Mouse (Mus musculus): ENCODE data around the gene Mllt3. TPM values are rescaled to one million over a fixed set of nuclear protein-coding genes. Genes with fewer than 3 reads are reported as not detected.

Mllt3 gene
- total and polyA plus RNA-seq, 2 experiments from 2014 or later: 5.1 to 13.5 TPM

DNA sequence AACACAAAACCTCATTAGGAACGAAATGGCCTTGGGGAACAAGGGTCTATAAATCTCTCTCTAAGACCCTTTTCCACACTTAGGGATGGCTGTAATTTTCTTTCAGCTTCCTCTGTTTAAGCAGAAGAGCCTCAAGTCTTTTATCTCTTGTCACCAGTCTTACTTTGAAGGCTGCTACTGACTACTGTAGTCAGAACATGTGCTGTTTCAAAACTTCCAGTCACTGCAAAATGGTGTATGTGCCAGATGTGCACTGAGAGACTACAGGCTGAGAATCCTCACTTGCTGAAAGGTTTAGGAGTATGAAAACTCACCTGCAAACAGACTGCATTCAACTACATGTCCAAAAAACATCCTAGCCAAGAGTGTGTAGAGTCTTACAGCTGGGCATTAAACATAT, 232.9 kb downstream of the Mllt3 start:
- no peaks in the 10 kb centered on the region for H3K9me3 ChIP-seq (replicated peaks; ENCODE audit: control insufficient read depth, low read length)
- 84% methylated on average over 1 of the region's 1 CpGs for WGBS
- H3K36me3 ChIP-seq (replicated peaks; ENCODE audit: control insufficient read depth, insufficient read depth, low read length): no peaks in the 10 kb centered on the region
- H3K9ac ChIP-seq (replicated peaks; ENCODE audit: low read depth, low read length): no peak overlapping the region
- H3K27me3 ChIP-seq (ENCODE audit: control insufficient read depth, insufficient read depth, low read length): no peaks in the 10 kb centered on the region
- ATAC-seq (ENCODE audit: insufficient read depth, low read depth): no peak
- no peak overlapping the region for H3K4me2 ChIP-seq (ENCODE audit: low read depth, low read length)
- H3K27ac ChIP-seq (ENCODE audit: low read depth): no peak overlapping the region
- H3K4me1 ChIP-seq (ENCODE audit: control insufficient read depth, insufficient read depth): peaks cover 7% of the 10 kb centered on the region; the same call in 1 of the 2 replicates
- no peak overlapping the region for H3K4me3 ChIP-seq (ENCODE audit: low read depth, low read length)
- no peak for DNase-seq (ENCODE audit: low spot score)
- TF ChIP-seq EP300 (IDR thresholded peaks at IDR 0.05; ENCODE audit: low read depth) (no peak), CTCF (IDR thresholded peaks at IDR 0.05; ENCODE audit: low read depth) (no peak)

DNA sequence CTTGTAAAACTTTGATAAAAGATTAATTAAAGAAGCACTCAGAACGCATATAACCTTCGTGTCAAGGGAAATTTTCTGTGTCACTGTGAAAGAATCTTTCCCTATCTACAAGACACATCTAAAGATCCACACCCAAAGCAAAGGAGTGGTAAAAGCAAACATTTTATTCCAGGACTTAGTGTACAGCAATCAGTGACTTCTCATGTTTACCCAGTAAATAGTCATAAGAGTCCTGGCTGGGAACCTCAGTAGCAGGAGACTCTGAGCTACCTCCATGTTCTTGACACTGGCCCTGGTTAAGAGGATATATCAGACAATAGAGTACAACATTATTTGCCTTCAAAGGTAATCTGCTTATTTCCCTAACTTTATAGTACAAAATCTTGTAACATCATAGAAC, 233.7 kb downstream of the Mllt3 start:
- no peak overlapping the region for H3K9ac ChIP-seq (replicated peaks; ENCODE audit: low read depth, low read length)
- H3K27ac ChIP-seq (ENCODE audit: low read depth): no peak overlapping the region
- no peaks in the 10 kb centered on the region for H3K27me3 ChIP-seq (ENCODE audit: control insufficient read depth, insufficient read depth, low read length)
- WGBS: 79% methylated on average over 2 of the region's 2 CpGs
- ATAC-seq (ENCODE audit: insufficient read depth, low read depth) (no peak), DNase-seq (ENCODE audit: low spot score) (no peak)
- H3K36me3 ChIP-seq (replicated peaks; ENCODE audit: control insufficient read depth, insufficient read depth, low read length): no peaks in the 10 kb centered on the region
- no peak overlapping the region for H3K4me3 ChIP-seq (ENCODE audit: low read depth, low read length)
- H3K9me3 ChIP-seq (replicated peaks; ENCODE audit: control insufficient read depth, low read length): no peaks in the 10 kb centered on the region
- no peak overlapping the region for H3K4me2 ChIP-seq (ENCODE audit: low read depth, low read length)
- peaks cover 7% of the 10 kb centered on the region; the same call in 1 of the 2 replicates for H3K4me1 ChIP-seq (ENCODE audit: control insufficient read depth, insufficient read depth)
- TF ChIP-seq CTCF (IDR thresholded peaks at IDR 0.05; ENCODE audit: low read depth) (no peak), EP300 (IDR thresholded peaks at IDR 0.05; ENCODE audit: low read depth) (no peak)

DNA sequence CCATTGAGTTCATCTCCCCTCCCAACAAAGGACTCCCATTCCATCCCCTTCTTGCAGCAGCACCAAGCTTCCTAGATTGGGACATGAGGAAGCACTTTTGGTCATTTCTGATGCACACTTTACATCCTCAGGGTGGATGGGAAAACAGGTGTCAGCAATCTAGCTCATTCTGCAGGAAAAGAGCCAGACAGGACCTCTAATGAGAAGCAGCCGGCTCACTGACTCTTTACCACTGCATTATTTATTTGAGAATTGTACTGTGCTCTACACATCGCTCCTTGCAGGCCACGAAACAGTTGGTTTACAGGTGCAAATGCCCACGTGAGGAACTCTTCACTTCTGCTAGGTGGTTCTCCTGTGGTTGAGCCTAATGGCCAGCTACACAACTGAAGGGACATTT, 237.9 kb downstream of the Mllt3 start:
- Histone ChIP-seq H3K4me1 (ENCODE audit: control insufficient read depth, insufficient read depth) (no peaks in the 10 kb centered on the region), H3K9me3 (replicated peaks; ENCODE audit: control insufficient read depth, low read length) (no peaks in the 10 kb centered on the region), H3K27me3 (ENCODE audit: control insufficient read depth, insufficient read depth, low read length) (no peaks in the 10 kb centered on the region), H3K4me3 (ENCODE audit: low read depth, low read length) (no peak overlapping the region), H3K4me2 (ENCODE audit: low read depth, low read length) (no peak overlapping the region), H3K36me3 (replicated peaks; ENCODE audit: control insufficient read depth, insufficient read depth, low read length) (peaks cover 9% of the 10 kb centered on the region), H3K27ac (ENCODE audit: low read depth) (no peak overlapping the region), H3K9ac (replicated peaks; ENCODE audit: low read depth, low read length) (no peak overlapping the region)
- DNase-seq (ENCODE audit: low spot score) (no peak), ATAC-seq (ENCODE audit: insufficient read depth, low read depth) (no peak)
- 83% methylated on average over 4 of the region's 4 CpGs for WGBS
- no peak for TF ChIP-seq EP300 (IDR thresholded peaks at IDR 0.05; ENCODE audit: low read depth)
- TF ChIP-seq CTCF (IDR thresholded peaks at IDR 0.05; ENCODE audit: low read depth): no peak

DNA sequence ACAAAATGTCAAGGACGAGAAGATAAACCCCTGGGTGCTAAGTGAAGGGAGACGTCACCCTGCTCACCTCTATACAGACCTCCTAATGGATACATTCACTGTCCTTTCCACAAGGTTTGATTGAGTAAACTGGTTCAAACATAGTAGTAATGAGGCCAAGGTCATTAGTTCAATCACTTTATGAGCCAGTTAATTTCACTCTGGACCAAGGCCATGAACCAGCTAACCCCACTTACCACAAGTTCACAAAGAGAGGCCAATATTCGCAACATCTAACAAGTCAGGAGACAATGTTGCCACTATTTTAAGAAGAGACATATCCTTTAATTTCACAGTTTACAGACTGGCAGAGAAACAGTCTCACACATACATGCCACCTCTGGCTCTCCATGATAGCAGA, 238.9 kb downstream of the Mllt3 start:
- TF ChIP-seq CTCF (IDR thresholded peaks at IDR 0.05; ENCODE audit: low read depth) (no peak), EP300 (IDR thresholded peaks at IDR 0.05; ENCODE audit: low read depth) (no peak)
- Histone ChIP-seq H3K4me3 (ENCODE audit: low read depth, low read length) (no peak overlapping the region), H3K4me2 (ENCODE audit: low read depth, low read length) (no peak overlapping the region), H3K4me1 (ENCODE audit: control insufficient read depth, insufficient read depth) (no peaks in the 10 kb centered on the region), H3K9me3 (replicated peaks; ENCODE audit: control insufficient read depth, low read length) (no peaks in the 10 kb centered on the region), H3K27me3 (ENCODE audit: control insufficient read depth, insufficient read depth, low read length) (no peaks in the 10 kb centered on the region), H3K36me3 (replicated peaks; ENCODE audit: control insufficient read depth, insufficient read depth, low read length) (peaks cover 9% of the 10 kb centered on the region), H3K9ac (replicated peaks; ENCODE audit: low read depth, low read length) (no peak overlapping the region), H3K27ac (ENCODE audit: low read depth) (no peak overlapping the region)
- ATAC-seq (ENCODE audit: insufficient read depth, low read depth): no peak
- no peak for DNase-seq (ENCODE audit: low spot score)
- 90% methylated on average over 3 of the region's 3 CpGs for WGBS

DNA sequence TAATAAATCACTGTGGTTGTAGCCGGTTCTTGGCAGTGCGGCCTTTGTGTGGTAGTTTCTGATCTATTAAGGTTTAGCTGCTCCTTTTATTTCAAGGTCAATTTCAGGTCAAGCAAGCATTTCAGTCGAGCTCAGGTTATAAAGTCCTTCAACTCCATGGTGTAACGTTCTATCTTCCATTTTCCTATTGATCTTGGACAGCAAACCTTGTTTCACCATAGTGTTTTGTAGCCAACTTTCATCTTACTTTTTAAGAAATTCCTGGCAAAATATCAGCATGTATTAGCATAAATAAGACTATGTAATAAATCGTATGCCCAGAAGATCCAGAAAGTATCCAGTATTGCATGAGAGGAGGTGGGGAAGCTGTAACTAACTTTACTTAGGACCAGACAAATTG, 240.7 kb downstream of the Mllt3 start:
- H3K27me3 ChIP-seq (ENCODE audit: control insufficient read depth, insufficient read depth, low read length): no peaks in the 10 kb centered on the region
- H3K4me1 ChIP-seq (ENCODE audit: control insufficient read depth, insufficient read depth): no peaks in the 10 kb centered on the region
- no peak overlapping the region for H3K27ac ChIP-seq (ENCODE audit: low read depth)
- no peak overlapping the region for H3K9ac ChIP-seq (replicated peaks; ENCODE audit: low read depth, low read length)
- peaks cover 9% of the 10 kb centered on the region for H3K36me3 ChIP-seq (replicated peaks; ENCODE audit: control insufficient read depth, insufficient read depth, low read length)
- 79% methylated on average over 5 of the region's 5 CpGs for WGBS
- H3K4me2 ChIP-seq (ENCODE audit: low read depth, low read length): no peak overlapping the region
- no peaks in the 10 kb centered on the region for H3K9me3 ChIP-seq (replicated peaks; ENCODE audit: control insufficient read depth, low read length)
- no peak overlapping the region for H3K4me3 ChIP-seq (ENCODE audit: low read depth, low read length)
- DNase-seq (ENCODE audit: low spot score) (no peak), ATAC-seq (ENCODE audit: insufficient read depth, low read depth) (no peak)
- TF ChIP-seq EP300 (IDR thresholded peaks at IDR 0.05; ENCODE audit: low read depth) (no peak), CTCF (IDR thresholded peaks at IDR 0.05; ENCODE audit: low read depth) (no peak)

DNA sequence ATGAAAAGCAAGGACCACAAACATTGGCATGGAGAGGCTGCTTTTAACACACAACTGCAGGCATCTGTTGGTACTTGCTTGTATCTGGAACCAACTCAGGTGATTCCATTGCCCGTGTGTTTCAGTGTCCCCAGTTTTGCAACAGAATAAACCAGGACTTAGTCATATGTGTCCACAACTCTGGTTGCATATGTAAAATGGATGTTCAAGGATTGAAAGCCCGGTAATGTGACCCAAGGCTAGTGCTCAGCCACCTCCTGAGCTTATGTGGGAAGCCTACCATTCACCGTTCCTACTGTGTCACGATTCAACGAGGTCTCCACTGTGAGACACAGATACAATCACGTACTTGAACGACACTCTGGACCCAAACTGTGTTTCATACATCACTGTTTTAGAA, 243.7 kb downstream of the Mllt3 start:
- Histone ChIP-seq H3K9ac (replicated peaks; ENCODE audit: low read depth, low read length) (no peak overlapping the region), H3K4me2 (ENCODE audit: low read depth, low read length) (no peak overlapping the region), H3K9me3 (replicated peaks; ENCODE audit: control insufficient read depth, low read length) (no peaks in the 10 kb centered on the region), H3K4me3 (ENCODE audit: low read depth, low read length) (no peak overlapping the region), H3K36me3 (replicated peaks; ENCODE audit: control insufficient read depth, insufficient read depth, low read length) (peaks cover 9% of the 10 kb centered on the region), H3K27ac (ENCODE audit: low read depth) (no peak overlapping the region), H3K4me1 (ENCODE audit: control insufficient read depth, insufficient read depth) (no peaks in the 10 kb centered on the region), H3K27me3 (ENCODE audit: control insufficient read depth, insufficient read depth, low read length) (no peaks in the 10 kb centered on the region)
- TF ChIP-seq CTCF (IDR thresholded peaks at IDR 0.05; ENCODE audit: low read depth): no peak
- TF ChIP-seq EP300 (IDR thresholded peaks at IDR 0.05; ENCODE audit: low read depth): no peak
- no peak for DNase-seq (ENCODE audit: low spot score)
- no peak for ATAC-seq (ENCODE audit: insufficient read depth, low read depth)
- 82% methylated on average over 7 of the region's 7 CpGs for WGBS

All from heart, postnatal 0 days (tissue).